Mouse (Mus musculus) thymus, postnatal 4 days (tissue): Measurements from ENCODE around the gene Aldh8a1.

Experiments
- DNase-seq: peaks from one replicate; pipeline ENCODE4 v3.0.0; 2021

Gene Aldh8a1

DNA sequence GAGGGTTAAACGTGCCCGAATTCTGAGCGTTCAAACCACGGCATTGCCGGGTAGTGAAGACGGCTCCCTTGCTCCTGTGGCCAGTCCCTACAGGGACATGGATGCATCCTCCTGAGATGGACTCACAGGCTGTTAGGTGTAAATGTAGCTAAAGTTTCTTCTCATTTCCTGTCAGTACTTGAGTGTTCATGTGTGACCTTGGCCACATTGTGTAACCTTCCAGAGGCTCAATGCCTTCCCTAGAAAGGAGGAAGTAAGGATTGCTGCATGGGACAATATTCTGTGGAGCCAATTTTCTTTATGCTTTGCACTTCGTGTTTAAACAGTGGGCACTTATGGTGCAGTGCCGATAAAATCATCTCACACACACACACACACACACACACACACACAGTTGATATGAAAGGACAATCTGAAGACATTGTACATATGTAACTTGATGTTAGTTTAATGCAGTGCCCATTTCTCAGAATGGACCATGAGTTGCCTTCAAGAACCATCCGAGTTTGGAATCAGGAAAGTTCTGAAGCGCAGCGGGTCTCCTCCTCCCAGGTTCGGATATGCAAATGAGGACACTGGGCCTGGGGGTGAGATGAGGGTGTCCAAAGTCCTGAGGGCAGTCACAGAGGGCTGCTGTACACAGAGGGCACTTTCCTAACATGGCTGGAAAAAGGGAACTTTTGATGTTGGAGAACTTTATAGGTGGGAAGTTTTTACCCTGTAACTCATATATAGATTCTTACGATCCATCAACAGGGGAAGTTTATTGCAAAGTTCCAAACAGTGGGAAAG is at the start of gene Aldh8a1:
Gene Aldh8a1, plus strand, starts transcription at position 610 of the 792 bp plus-strand sequence.
- no peak for DNase-seq

DNA sequence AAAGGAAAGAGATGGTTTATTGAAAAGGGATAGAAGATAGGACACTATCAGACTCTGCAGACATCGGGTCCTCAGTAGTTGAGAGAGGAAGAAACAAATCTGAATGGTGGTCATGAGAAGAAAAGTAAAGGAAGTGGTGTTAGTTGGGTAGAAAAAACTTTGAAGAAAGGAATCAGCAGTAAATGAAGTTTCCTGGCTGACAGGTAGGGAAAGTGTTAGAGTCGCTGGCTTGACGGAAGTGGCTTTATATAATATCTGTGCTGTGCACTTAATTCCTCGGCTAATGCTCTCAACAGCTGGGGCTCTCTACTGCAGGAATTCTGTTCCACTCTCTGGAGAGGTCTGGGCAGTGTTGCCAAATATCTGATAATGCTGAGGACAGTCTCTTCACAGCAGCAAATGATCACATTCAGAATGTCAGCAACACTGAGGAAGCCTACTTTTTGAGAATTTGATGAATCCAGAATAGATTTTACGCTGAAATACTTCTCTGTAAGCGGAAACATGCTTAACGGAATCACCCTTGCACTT is 49.4 kb upstream of the Aldh8a1 start:
- no peak for DNase-seq

DNA sequence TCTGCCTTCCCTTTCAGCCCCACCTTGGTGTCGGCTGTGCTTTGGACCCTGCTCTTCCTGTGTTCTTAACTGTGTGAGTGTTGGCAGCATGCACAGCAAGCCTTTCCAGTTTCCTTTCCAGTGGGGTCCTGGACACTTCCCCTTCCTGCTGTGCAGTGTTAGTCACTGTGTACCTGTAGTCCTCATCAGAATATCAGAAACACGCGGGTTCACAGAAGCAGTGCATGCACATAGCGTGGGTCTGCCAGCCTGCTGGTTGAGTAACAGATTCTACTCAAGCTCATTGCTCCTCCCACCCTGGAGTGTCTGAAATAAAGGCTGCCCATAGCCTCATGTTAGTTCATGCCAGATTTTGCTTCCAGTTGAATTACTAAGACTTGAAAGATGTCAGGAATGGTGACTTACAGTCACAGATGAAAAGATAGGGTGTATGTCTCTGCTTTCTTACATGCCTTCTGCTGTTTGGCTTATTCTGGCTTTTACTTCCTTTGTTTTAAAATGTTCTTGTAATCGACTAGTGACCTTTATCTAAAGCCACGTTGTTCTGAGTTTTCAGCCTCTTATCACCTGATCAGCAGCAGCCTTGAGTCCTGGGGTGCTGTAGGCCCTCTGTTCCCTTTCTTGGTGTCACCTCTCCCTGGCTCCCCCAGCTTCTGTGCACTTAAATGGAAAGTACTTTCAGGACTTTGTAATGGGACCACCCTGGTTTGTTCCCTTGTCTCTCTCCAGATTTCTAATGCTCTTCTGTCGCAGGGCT is 42.6 kb upstream of the Aldh8a1 start:
- no peak for DNase-seq

DNA sequence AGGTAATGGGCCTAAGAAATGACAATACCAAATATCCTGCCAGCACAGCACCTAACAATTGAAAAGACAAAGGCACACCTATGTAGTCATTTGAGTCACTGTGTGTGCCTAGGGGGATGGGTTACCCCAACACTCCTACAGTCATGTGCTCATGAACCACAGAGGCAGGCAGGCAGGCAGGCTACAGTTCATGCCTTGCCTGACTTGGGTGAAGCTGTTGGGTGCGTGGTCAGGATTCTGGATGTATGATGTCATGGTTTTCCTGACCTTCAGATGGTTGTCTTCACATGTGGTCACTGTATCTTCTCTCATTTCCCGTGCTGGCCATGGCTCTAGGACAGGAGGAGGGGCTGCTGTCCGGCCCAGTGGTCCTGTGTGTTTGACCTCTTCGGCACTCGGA is 41.6 kb upstream of the Aldh8a1 start:
- DNase-seq, result no peak

DNA sequence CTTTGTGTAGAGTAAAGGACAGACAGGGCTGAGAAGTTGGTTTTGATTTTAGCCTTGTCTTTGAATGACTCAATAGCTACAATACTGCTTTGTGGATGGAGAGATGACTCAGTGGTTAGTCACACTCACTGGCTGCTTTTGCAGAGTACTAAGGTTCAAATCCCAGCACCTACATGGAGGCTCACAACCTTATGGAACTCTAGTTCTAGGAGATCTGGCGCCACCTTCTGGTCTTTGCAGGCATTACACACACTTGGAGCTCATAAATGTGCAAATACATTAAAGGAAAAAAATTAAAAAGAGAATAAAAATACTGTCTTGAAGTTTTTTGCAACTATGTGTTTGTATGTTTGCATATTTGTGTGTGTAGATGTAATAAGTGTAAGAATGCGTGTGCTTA is 39.9 kb upstream of the Aldh8a1 start:
- DNase-seq, result peak; percentile 81

DNA sequence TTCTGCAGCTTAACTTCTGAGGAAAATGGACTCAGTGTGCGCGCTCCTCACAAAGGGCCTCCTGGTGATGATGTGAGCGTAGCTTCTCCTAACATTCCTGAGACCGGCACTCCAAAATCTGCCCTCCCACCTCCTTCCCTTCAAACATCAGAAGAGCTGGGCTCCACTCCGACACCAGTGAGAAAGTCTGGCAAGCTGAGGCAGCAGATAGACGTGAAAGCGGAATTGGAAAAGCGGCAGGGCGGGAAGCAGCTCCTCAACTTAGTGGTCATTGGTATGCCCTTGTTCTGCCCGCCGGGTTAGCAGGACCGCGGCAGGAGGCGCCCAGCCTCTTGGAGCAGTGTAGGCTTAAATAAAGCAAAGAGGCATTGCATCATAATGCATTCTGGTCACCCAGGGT is 35.4 kb upstream of the Aldh8a1 start:
- DNase-seq, result no peak

DNA sequence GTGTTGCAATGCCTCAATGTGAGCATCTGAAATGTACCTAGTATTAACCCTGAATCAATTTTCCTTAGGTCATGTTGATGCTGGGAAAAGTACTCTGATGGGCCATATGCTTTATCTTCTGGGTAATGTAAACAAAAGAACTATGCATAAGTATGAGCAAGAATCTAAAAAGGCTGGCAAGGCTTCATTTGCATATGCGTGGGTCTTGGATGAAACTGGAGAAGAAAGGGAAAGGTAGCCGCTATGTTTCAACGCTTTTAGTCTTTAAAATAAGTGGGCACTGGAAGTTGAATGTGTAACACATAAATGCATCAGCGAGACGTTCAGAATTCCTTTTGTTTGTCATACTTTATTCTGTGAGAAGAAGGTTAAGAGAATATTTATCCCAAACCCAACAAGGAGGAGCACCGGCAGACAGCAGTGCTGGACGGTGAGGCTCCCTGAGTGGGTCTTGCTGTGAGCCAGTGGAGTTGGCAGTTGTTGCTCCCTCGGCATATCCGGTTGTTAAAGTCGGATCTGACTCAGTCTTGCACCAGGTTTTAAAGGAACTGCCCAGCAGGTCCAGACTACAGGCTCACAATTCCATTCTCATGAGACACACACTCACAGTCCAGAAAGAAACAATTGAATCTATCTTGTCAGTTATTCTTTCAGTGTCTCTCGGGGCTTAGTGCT is 34.6 kb upstream of the Aldh8a1 start:
- DNase-seq, result no peak

DNA sequence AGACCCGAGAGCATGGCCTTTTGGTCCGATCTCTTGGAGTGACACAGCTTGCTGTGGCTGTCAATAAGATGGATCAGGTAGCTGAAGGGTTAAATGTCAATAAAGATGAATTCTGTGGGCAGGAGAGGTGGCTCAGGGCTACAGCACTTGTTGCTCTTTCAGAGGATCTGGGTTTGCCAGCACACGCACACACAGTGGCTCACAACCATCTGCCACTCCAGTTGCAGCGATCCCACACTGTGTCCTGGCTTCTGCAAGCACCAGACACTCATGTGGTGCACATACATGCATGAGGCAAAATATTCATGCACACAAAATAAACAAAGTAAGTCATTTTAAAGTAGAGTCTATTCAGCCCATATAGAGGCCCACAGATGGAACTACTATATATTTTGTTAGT is 29.8 kb upstream of the Aldh8a1 start:
- no peak for DNase-seq

DNA sequence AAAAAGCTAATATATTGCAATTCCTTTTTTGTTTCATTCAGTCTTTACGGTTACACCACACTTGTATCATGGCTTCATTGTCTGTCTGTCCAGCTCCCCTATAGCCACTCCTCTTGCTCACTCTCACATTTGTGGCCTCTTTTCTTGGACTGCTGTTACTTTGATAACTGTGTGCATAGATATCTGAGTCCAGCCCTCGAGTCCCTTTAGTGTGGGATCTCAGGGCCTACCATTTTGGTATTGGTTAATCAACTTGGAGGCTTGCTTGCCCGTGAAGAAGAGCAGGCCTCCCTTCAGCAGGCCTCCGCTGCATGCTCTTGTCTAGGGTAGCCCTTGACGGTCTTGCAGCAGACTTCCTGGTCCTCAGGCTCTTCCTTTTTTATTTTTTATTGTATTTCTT is 27.6 kb upstream of the Aldh8a1 start:
- no peak for DNase-seq

DNA sequence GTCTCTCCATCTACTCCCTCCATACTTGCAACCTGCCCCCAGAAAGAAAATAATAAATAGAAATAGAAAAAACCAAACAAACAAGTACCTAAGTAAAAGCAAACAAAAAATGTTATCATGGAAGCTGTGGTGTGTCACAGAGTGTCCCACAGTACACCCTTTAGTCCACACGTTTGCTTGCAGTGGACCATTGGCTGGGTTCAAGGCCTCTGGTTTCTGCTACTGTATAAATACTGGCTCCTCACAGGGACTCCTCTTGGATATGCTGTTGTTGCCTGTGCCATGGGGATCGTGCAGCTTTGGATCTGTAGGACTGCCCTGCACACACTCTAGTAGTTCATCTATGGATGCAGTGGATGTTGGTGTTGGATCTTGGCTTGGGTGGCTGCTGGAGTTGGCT is 27.1 kb upstream of the Aldh8a1 start:
- DNase-seq, result no peak

DNA sequence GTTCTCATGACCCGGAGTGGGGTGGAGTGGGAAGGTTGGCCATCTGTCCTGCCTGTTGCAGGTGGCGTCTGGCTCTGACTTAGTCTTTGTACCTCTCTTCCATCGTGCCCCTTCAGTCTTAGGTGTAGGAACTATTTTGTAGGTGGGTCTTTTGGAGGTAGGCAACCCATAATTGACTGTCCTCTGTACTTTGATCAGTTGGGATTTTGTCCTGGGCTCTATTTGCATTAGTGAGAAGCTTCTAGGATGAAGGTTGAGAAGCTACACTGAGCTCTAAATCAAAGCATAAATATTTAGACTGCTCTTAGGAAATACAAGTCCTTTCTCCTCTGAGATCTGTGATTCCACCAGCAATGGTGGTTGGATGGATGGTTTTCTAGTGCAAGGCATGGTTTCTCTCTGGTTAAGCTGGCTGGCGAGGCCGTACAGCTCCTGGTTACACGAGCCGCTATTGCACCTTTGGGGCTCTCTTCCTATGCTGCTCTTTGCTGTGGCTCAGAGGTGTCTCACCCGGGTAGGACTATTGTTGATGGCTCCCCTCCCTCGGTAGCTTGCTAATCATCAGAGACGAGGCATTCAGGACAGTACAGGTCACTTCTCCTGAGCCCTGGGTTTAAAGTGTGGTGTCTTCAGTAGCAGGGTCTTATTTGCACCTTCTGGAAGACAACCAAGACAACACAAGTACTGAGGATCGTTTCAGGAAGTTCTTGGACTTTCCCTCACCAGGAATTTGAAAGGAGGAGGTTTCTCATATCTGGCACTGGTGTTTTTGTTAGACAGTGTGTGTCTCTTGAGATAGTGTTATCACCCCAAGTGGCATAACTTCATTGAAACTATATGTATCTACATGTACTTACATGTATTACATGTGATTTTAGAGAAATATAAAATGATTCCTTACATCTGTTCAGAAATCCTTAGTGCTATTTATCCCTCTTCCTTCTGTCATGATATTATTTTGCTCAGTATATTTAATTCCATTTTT is 26.3 kb upstream of the Aldh8a1 start:
- no peak for DNase-seq

DNA sequence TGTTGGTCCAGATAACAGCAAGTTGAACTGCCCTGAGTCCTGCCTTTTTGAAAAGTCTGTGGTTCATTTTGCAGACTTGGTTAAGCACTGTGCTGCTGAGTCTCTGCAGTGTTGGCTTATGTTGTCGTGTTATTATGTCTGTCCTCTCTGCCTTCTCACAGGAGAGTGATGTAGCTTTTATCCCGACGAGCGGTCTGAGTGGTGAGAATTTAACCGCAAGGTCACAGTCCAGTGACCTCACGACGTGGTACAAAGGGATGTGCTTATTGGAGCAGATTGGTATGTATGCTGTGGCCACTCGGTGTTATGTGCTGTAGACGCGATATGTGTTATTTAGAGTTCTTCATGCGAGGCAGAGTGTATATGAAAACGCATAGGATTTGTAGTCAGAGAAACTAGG is 25.3 kb upstream of the Aldh8a1 start:
- no peak for DNase-seq

DNA sequence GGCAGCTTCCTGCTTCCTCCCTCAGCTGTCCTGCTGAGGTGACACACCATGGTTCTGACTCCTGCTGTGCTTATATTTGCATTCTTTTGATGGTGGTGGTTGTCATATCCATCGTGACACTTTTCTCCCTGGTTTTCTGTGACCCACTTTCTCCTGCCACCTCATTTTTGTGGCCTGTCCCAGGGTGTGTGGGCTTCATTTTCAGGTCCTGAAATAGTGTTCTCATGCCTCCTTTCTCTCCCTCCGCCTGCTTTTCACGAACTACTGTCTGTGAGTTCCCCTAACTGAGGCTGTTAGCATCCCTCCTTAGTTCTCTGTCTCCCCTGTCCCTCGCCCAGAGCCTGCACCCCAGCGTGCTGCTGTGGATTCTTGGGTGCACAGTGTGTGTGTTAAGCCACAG is 23.2 kb upstream of the Aldh8a1 start:
- no peak for DNase-seq

DNA sequence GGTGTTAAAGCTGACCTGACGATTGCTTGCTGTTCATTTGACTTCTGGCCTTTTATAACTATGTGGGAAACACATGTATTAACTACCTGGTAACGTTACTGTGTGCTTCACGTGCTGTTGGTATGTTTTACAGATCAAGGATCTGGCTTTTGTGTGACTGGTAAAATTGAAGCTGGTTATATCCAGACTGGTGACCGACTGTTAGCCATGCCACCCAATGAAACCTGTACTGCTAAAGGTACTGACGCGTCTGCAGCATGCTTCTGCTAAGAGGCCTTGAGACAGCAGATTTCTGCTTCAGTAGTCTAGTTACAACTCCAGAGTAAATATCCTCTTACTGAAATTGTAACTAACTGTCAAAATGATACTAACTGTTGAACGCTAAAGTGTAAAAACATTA is 22.6 kb upstream of the Aldh8a1 start:
- no peak for DNase-seq

DNA sequence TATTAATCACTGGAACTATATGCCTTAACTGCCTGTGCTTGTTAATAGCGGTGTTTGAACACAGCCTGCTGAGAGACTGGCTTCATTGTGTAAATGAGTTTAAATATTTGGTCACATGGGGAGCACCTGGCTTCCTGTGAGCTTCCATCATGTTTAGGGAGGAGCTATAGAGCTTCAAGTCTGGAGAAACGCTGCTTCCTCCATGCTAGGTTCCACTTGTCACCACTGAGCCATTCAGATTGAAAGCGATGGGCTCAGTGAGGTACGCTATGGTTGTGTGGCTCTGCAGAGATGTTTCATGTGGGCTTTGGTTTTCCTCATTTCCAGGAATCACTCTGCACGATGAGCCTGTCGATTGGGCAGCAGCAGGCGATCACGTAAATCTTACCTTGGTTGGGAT is 19.1 kb upstream of the Aldh8a1 start:
- DNase-seq, result no peak

DNA sequence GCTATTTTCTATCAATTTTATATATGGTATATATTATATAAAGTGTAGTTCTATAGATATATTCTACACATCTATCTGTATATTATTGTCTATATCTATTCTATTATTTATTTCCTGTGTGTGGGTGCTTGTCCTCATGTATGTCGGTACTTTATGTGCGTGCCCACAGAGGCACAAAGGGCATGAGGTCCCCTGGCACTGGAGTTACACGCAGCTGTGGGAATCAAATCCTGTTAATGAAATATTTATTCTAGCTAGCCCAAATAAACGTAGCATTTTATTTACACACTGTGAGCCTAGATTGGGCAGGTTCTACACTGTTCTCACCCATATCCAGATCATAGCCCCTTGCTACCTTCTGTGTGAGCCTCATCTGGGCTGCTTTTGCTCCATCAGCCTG is 18.0 kb upstream of the Aldh8a1 start:
- DNase-seq, result no peak

DNA sequence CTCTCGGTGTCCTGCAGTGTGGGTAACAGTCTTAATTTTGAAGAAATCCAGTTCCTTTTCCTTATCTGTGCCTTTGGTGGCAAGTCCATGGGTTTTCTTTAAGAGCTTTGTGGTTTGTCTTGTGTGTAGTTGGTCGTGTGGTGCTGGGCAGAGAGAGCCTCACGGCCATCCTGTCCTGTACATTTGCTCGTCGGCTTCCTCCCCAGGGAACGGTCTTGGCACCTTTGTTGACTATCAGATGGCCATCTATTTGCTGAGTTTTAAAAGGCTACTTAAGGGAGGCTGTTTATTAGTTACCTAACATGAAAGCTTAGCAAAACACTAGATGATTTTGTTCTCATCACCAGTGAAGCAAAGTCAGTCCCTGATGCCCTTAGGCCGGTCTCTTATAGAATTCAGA is 15.2 kb upstream of the Aldh8a1 start:
- no peak for DNase-seq

DNA sequence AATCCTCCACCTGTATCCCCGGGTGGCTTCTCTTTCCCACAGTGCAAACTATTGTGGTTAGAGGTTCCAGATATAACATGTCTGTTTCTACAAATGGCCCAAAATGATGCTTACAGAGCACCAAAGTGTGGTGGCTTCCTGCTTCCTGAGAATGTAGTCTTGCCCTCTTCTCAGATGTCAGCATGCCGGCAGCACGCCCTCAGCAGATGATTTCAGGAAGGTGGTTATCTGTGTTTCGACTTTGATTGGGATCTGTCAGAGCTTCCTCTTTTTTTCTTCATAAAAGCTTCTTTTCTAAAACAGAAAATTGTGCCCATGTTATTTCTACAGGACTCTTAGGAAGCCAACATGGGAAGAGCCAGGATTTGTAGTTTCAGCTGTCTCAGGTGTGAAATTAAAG is 13.8 kb upstream of the Aldh8a1 start:
- DNase-seq, result no peak

DNA sequence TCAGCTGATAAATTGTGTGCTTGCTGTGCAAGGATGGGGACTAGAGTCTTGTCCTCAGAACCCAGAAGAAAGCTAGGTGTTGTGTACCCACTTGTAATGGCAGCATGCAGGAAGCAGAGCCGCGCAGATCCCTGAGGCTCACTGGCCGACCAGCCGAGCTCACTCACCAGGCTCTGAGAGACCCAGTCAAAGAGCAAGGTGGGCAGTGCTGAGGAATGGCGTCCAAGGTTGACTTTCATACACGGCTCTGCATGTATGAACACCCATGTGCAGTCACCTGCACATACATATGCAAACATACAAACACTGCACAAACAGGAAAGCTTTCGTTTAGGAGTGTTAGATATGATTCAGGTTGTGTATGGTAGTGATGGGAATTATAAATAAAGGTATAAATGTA is 12.1 kb upstream of the Aldh8a1 start:
- DNase-seq, result no peak

DNA sequence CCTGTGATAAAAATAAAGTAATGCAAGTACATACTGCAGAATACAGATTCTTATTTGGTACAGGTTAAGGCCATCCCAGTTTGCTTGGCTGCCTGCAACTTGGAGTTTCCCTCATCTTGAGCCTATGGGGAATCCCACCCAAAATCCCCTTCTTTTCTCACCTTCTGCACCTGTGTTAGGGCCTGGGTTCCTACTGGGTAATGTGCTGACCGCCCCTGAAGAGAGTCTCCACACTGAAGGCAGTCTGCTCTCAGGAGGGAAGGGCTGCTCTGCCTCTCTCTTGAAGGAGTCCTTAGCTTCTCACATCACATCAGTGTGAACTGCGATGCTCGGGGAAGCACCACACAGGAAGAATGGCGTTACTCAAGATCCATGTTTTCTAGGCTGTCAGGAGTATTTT is 11.2 kb upstream of the Aldh8a1 start:
- DNase-seq, result no peak

DNA sequence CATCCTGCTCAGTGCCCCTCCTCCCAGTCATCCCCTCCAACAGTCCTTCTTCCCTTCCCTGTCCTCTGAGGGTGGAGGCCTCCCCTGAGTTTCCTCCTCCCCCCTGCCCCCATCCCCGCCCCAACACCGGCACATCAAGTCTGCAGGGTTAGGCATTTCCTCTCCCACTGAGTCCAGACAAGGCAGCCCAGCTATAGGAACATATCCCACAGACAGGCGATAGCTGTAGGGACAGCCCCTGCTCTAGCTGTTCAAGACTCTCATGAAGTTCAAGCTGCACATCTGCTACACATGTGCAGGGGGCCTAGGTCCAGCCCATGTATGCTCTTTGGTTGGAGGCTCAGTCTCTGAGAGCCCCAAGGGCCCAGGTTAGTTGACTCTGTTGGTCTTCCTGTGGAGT is 10.6 kb upstream of the Aldh8a1 start:
- DNase-seq, result no peak

DNA sequence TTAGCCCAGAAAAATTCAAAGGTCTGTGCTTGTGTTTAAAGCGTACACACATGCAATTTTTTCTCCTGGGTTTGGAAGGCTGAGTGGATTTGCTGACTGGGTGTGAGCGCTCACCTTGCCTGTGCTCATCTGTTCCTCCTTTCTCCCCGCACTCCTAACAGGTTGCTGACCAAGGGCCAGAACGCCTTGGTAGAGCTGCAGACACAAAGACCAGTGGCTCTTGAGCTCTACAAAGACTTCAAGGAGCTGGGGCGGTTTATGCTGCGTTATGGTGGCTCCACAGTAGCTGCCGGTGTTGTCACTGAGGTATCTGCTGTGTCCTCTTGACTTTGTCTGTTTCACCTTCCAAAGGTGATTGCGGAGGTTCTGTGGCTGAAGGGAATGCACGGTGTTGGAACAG is 9.6 kb upstream of the Aldh8a1 start:
- no peak for DNase-seq

DNA sequence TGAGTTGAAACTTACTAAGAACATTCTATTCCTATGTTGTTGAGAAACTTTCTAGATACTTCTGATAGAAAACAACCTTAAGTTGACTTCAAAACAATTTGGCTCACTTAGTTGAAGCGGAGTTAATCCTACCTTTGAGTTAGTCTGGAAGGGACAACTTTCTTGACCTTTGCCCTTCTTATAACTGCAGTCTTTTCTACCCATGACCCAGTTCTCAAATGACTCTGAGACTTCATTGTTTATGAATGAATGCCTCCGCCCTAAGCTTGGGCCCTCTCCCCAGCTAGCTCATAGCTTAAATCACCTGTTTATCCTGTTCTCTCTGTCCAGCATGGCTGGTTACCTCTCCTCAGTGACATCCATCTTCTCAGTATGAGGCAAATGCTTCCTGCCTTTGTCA is 7.5 kb upstream of the Aldh8a1 start:
- DNase-seq, result no peak
